Mouse (Mus musculus) adrenal gland, postnatal 25 days (tissue): ENCODE results near the gene Gpt2. TPM values are rescaled to one million over a fixed set of nuclear protein-coding genes. Genes with fewer than 3 reads are reported as not detected.

Source experiments
- DNase-seq: peaks from one replicate; pipeline ENCODE4 v3.0.0; 2021; ENCODE audit warnings: mixed read lengths
- long read RNA-seq: library from polyadenylated mRNA; stranded (forward); transcript quantifications from one replicate; pipeline ENCODE4 v2.0.0, GENCODE M21; 2021
- total RNA-seq: library from RNA; stranded (reverse); gene quantifications from 2 replicates; pipeline ENCODE4 v1.2.3, GENCODE M21; 2021

Gpt2 gene
- total RNA-seq = 233 and 253 TPM in 2 replicates
- long read RNA-seq, transcript Gpt2-205 (4 exons, 628 nt) = minor isoform, 14 of 260 reads
- long read RNA-seq, transcript Gpt2-201 (12 exons, 3,639 nt) = major isoform, 162 of 260 reads
- long read RNA-seq, partial matches to known transcripts = 72 of 260 reads
- long read RNA-seq, other reads (novel, unspliced or antisense) = 12 of 260 reads

GRCm38 (mm10) chr8:85492125-85492875 is at the start of gene Gpt2:
TSS of gene Gpt2 (plus strand) at chr8:85492576.
- peak; percentile 94 for DNase-seq

DNA sequence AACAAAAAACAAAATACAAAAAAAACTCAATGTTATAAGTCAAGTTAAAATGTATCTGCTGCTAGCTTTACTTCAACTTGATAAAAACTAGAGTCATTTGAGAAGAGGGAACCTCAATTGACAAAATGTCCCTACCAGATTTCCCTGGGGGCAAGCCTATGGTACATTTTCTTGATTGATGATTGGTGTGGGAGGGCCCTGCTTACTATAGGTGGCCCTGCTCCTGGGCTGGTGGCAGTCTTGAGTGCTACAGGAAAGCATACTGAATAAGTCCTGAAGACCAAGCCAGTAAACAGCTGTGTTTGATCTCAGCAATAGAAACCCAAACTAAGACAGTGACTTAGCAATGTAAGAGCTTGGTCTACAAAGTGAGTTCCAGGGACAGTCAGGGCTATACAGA is 48.3 kb upstream of the Gpt2 start:
- DNase-seq = no peak

DNA sequence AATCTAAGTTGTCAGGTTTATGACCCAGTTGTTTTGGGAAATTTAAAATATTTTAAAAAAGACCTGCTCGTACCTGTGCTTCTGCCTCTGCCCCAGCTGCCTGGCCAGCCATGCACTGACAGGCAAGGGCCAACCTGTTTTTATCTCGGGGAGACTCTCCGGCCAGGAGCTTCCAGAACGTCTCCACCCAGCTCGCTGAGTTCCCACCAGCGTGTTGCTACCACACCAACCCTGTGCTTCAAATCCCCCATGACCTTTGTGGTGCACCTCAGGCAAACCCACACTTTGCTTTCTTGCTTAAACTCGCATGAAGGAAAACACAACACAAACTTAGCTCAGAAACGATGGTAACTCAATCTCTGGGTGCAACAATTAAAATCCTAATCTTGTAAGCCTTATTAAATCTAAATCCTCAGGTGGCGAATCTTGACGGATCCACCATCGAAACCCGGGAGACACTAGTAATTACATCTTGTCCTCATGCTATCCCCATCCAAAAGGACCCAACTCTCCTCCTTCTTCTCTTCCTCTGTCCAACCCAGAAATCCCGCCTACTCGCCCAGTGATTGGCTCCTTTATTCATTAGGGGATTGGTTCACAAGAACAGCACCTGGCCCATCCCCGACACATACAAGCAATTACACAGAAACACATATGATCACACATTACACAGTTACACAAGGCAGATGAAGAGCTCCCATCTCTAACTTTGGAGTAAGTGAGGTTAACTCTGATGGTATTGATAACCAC is 46.3 kb upstream of the Gpt2 start:
- no peak for DNase-seq

GRCm38 (mm10) chr8:85450335-85450734 is 42.0 kb upstream of the Gpt2 start:
- no peak for DNase-seq

DNA sequence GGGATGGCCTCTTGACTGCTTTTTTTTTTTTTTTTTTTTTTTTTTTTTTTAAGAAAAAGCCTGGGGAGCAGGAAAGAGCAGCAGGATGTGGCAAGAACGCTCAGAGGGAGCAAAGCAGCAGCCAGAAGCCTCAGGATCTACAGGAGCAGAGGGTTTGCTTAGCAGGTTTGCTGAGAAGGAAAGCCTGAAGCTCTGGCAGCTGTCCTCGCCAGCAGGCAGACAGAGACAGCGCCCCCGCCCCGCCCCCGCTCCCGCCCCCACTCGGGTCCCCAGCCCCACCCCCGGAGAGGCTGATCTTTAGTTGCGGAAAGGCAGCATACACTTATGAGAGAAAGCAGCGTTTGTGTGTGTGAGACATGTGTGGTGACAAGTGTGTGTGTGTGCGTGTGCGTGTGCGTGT is 40.0 kb upstream of the Gpt2 start:
- DNase-seq = no peak

GRCm38 (mm10) chr8:85453256-85453655 is 39.1 kb upstream of the Gpt2 start:
- DNase-seq = no peak

GRCm38 (mm10) chr8:85454750-85455149 is 37.6 kb upstream of the Gpt2 start:
- DNase-seq = no peak

DNA sequence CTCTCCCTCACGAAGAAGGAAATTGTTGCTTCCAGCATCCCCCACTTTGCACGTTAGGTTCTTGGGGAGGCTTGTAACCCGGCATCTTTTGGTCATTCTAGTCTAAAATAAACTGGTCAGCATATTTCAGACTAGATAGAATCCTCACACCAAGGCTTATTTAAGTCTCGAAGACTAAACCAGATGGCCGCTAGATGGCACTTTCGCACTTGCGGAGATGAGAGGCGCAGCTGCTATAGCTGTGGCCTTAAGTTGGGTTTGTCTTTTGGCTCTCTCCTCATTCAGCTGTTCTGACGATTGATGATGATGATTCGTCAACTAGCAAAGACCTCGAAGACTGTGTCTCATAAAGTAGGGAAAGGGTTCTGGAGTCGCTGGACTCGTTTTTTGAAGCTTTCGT is 35.8 kb upstream of the Gpt2 start:
- peak; percentile 62 for DNase-seq

- no peak for DNase-seq
Observed at GRCm38 (mm10) chr8:85459582-85459981, 32.8 kb upstream of the Gpt2 start.

DNA sequence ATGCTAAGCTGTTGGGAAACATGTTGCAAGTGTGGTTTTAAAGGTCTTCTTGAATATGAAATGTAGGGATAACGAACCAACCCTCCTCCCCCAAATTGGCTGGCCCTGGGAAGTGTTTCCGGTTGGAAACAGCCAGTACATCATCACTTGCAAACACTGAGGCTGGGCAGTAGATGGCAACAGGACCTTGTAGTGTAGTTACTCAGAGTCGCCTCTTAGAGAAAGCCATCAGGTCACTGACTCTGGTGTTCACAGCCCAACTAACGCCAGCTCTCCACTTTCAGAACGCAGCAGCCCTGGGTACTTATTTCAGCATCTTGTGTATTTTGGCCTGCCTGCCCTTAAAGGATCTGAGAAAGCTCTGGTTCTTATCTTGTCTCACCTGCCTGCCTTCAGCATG is 31.6 kb upstream of the Gpt2 start:
- no peak for DNase-seq

GRCm38 (mm10) chr8:85461377-85461776 is 31.0 kb upstream of the Gpt2 start:
- no peak for DNase-seq

GRCm38 (mm10) chr8:85462441-85462840 is 29.9 kb upstream of the Gpt2 start:
- DNase-seq = no peak

- DNase-seq = no peak
Observed at GRCm38 (mm10) chr8:85464316-85464715, 28.1 kb upstream of the Gpt2 start.

DNA sequence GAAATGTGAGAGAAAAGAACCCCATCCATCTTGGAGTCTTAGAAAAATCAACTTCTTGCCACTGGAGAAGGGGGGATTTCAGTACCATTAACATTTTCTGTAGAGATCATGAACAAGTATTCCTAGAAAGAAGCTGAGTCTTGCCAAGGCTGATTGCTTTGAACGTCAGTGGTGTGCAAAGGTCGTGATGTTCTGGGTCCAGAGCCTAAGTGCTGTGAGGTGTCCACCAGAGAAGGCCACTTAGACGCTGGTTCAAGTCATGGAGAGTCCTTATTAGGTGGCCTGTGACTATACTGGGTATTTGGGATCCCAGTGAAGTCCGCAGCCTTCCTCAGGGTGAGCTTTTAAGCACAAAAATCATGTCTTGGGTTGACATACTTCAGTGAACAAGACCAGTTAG is 26.3 kb upstream of the Gpt2 start:
- DNase-seq = no peak

DNA sequence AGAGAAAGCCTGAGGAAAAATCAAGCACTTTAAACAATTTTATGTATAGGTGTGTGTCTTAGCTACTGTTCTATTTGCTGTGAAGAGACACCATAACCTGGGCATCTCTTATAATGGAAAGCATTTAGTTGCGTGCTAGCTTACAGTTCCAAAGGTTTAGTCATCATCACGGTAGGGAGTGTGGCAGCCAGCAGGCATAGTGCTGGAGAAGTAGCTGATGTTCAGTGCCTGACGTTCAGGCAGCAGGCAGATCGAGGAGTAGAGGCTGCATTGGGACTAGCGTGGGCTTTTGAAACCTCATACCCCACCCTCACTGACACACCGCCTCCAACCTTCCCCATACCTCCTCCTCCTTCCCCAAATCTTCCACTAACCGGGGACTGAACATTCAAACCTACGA is 21.6 kb upstream of the Gpt2 start:
- DNase-seq = no peak

GRCm38 (mm10) chr8:85472800-85473199 is 19.6 kb upstream of the Gpt2 start:
- DNase-seq = no peak

DNA sequence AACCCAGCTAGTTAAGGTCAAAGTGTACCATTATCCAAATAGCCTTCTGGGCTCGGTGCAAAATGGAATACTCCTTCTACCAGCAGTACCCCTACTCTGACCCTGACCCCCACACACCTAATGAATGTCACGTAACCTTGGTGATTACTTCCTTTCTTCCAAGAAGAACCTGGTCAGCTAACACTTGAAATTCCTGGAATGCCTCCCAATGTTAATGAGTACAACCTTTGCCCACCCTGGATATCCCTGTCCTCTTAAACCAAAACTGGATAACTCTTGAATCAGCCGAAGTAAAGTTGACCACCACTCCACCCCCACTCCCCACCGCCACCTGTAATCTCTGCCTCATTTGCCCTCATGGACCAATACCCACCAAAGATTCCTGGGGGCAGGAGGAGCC is 19.1 kb upstream of the Gpt2 start:
- DNase-seq = no peak

- no peak for DNase-seq
Observed at GRCm38 (mm10) chr8:85474924-85475323, 17.5 kb upstream of the Gpt2 start.

DNA sequence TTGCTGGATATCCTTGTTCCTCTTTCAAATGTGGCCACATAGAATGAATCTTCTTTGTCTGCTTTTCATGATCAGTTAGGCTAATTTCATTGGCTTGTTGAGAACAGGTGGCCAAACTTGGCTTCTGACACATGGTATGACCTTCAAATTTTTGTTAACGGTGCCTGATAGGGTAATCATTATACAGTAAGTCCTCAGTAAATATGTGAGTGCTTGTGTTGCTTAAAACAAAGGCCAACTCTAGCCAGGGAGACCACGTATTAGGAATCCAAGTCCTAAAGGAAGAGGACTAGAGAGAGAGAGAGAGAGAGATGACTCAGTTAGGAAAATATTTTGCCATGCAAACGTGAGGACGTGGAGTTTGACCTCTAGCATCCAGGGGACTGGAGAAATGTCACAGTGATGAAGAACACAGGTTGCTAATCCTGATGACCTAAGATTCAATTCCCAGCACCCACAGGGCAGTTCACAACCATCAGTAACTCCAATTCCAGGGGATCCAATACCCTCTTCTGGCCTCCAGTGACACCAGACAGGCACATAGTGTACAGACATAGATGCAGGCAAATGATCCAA is 15.3 kb upstream of the Gpt2 start:
- no peak for DNase-seq

DNA sequence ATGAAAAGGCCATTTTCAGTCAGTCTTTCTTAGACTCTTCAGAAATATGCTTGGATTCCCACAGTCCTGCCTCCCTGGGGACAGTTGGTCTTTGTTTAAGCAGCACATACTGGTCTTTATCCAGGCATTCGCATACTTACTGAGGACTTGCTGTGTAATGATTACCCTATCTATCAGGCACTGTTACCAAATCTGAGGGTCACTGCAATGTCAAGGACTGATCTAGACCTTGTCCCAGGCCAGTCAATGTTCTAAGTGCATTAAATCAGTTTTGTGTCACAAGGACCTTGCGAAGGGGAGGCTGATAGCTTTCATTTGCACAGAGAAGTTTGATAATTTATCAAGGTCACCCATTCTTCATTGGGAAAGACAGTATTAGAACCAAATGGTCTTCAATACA is 14.0 kb upstream of the Gpt2 start:
- DNase-seq = no peak

DNA sequence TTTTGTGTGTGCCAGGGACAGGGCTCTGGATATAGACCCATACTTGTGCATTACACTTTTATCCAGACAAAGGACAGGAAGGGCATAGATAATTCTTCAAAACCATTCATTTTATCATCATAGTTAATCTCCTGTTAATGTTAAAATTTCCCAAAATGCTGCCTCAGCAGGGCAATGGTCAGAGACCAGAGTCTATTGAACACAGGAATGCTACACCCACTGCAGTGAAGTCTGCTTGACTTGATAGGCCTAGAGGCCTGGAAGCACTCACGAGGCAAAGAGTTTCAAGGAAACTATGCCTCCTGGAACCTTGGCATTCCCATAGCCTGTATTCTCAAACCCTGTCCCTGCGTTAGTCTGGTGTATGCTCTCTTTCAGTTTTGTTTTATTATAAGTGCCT is 12.7 kb upstream of the Gpt2 start:
- DNase-seq = no peak

DNA sequence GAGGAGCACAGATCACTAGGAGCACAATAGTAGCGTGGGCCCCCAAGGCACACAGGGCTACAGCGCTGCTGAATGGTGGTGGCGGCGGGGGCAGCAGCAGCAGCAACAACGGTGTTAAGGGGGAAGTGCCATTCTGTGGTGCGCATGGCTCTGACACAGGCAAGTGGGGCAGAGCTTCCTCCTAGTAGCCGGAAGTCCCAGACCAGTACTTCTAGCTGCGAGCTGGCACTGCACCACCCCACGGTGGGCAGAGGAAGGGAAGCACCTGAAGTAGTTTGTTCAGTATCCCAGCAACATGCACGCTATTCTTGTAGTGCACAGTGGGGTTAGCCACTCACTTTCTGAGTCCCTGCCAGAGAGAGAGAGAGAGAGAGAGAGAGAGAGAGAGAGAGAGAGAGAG is 10.5 kb upstream of the Gpt2 start:
- DNase-seq = no peak

DNA sequence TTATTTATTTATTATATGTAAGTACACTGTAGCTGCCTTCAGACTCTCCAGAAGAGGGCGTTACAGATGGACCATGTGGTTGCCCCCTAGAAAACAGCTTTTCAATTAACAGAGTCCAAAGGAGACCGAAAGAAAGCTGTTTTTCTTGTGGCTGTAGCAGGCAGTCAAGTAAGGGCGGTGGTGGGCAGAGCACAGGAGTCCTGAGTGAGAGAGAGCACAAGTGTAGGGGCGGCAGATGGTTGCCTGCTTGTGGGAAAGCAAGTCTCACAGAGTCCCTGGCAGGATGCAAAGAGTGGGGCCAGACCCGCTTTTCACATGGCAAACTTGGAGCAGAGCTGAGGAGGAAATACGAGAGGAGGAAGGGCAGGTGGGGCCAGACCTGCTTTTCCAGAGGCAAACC is 9.9 kb upstream of the Gpt2 start:
- DNase-seq = no peak
